Mouse (Mus musculus) cerebellum, postnatal 10 days (tissue): ENCODE measurements around the gene Atg10.

ENCODE experiments used
- DNase-seq, 2 experiments: peaks; one replicate each; pipeline ENCODE4 v3.0.0; 2021; ENCODE audit warnings: mixed read lengths in 2 of 2

Atg10 gene

GRCm38 (mm10) chr13:90995034-90995629 lies 228.6 kb downstream of the Atg10 start:
- DNase-seq: no peak

DNA sequence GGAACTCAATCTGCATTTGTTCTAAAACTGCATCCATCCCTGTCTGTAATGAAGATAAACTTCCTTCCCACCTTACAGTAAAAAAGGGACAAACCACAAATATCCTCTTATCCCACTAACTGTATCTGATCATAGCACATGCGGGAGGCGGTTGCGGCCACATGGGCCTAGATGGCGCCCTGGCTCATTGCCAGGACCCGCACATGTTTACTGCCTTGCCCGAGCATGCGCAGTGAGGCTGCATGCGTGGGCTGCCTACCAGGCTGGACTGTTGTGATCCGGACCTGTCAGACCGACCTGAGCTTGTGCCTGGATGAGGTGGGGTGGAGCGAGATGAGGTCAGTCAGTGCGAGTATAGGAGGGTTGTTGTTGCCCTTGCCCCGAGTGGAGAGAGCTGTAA lies 230.2 kb downstream of the Atg10 start:
- peak; percentile 19 to 23 for DNase-seq

- no peak for DNase-seq
Observed at GRCm38 (mm10) chr13:90992948-90993347, 230.8 kb downstream of the Atg10 start.

GRCm38 (mm10) chr13:90988226-90988625 lies 235.5 kb downstream of the Atg10 start:
- DNase-seq: no peak

GRCm38 (mm10) chr13:90985417-90985816 lies 238.4 kb downstream of the Atg10 start:
- DNase-seq: no peak

GRCm38 (mm10) chr13:90984073-90984472 lies 239.7 kb downstream of the Atg10 start:
- no peak for DNase-seq

DNA sequence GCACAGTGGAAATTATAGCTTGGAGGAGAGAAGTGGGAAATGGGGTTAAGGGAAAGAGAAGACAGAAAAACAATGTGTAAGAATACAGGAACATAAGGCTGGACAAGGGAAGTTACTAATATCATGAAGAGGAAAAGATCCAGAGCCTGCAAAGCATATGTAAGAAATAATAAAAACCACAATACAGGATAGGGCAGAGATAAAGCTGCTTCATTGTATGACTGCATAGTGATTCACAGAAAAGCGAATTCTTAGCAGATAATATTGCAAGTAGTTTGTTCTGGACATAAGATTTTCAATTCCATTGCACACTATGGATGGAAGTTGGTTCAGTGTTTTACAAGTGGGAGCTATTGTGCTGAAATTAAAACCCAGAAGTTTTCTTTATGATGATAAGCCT lies 242.0 kb downstream of the Atg10 start:
- DNase-seq: no peak

GRCm38 (mm10) chr13:90980878-90981674 lies 242.7 kb downstream of the Atg10 start:
- no peak for DNase-seq

GRCm38 (mm10) chr13:90977057-90977456 lies 246.7 kb downstream of the Atg10 start:
- peak; percentile 9 for DNase-seq

DNA sequence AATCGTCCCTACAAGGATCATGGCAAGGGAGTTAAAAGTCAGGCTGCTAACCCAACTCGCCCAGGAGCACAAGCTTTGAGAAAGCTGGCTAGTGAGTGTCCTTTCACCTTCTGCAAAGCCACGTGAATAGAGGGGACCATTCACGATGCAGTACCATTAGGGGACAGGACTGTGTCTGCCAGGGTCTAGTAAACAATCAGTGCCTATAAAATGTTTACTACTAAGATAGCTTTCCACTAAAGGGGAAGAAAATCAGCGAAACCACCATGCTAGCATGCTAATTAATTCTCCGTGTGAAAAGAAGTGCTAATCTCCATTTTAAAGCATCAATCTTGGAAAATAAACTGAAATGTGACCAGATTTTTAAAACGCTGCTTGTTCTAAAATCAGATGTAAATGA lies 250.4 kb downstream of the Atg10 start:
- no peak for DNase-seq

- DNase-seq: no peak
Observed at GRCm38 (mm10) chr13:90970259-90971017, 253.3 kb downstream of the Atg10 start.

GRCm38 (mm10) chr13:90968940-90969339 lies 254.8 kb downstream of the Atg10 start:
- DNase-seq: no peak

DNA sequence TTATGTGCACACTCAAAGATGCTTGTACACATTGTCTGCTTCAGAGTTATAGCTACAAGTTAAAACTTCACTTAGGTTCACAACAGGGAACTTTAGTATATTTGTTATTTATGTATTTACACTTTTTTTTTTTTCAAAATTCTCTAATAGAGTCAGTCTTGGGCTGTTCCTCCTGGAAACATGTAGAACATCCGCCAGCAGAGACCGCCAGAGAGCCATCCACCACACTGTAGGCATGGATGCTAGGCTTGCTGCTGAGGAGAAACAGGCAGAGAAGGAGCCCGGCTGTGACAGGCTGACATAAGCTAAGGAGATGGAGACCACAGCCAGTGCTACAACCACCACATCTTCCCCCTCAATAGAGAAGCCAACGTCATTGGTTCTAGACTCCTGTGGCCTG lies 256.3 kb downstream of the Atg10 start:
- DNase-seq: peak; percentile 91 to 92

DNA sequence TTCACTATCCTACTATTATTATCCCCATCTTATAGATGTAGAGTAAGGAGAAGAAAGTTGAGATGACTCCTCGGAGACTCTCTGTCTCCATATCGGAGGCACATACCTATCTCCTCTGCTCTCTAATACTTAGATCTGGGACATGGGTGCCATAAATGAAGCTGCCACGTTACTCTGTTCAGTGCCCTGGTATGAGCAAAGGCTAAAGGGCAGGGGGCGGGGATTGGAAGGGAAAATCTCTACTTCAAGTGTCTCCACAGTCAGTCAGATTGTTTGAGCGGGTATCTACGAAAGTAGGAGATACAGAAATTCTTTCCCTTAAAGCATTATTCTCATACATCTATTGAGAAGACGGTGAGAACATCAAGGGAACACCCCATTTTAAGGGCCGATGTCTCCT lies 257.8 kb downstream of the Atg10 start:
- DNase-seq: no peak

DNA sequence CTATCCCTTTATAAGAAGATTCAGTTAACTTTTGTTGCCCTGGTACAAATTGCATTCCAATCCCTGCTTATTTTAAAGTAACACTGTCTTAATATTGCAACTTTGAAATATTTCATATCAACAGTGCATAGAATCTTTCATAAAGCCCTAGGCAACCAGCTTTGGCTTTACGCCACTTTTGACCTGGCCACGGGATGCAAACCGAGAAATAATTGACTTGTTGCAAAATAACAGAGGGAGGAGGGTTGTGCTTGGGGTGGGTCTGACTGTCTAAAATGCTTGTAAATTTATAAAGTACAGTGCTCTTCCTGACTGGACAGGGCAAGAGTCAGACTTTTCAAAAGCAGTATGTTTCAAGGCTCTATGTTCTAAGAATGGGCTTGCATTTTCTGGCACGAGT lies 259.3 kb downstream of the Atg10 start:
- DNase-seq: no peak

DNA sequence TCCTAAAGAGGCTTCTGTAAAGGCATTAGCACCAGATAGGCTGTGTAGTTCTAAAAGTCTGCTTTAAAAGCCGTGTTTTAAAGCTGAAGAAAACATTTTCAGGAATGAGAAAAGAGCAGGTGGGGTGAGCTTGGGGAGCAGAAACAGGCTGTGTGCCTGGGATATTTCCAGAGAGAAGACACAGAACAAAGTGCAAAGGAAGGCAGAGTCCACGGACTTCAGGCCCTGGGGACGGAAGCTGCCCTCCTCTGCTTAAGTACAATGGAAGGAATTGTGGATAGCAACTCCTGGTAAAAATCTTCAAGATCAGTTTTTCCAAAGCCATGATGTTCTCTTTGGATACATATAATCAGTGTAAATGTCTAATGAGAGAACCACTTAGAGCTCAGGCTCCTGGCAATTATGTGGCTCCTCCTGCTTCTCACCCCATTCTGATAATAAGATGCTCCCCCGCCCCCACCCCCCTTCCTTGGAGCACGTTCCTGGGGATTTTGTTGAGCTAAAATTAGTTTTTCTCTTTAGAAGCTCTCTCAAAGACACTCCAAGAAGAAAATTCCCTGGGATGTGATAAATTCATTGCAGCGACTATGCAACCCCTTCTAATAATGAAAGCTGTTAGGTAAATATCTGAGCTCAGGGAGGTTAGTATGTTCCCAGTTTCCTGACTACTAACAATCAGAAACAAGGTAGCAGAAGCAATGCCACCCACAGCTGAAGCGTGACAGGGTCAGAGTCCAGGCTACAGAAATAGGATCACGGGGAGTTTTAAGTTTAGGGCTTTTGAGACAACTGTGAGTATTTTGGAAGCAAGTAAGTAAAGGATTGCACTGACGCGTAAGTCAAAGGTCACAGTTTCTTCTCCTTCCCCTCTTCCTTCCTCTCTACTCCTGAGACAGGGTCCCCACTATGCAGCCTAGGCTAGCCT lies 260.7 kb downstream of the Atg10 start:
- no peak for DNase-seq

DNA sequence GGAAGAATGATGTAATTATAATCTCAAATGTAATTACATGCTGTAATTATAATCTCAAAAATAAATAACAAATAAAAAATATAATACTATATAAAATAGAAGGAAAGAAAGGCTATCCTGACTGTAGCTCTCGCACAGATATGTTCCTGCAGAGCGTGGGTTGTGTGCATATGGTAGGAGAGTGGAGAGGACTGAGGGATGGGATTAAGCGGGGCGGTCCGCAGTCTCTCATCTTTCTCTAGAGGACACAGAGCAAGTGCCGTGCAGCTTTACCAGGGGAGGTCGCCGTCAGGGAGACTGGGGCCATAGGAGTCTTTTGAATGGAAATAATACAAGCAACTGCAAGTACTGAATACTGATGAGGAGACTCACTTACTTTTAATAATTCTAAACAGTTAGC lies 263.2 kb downstream of the Atg10 start:
- DNase-seq: no peak

DNA sequence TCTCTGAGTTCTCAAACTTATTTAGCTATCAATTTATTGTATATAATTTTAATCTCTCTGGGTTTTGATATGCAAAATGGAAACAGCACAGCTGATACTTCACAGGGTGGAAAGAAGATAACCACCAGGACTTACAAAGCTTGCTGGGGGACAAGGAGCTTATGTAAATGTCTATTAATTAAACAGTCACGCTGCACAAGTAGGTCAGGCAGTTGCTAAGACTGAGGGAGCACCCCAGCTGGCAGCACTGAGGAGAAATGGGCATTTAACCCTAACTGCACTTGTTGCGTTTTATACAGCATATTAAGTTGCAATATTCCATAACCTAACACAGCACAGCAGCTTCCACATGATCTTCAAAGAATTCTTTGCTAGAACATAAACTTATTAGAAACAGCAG lies 264.9 kb downstream of the Atg10 start:
- no peak for DNase-seq

DNA sequence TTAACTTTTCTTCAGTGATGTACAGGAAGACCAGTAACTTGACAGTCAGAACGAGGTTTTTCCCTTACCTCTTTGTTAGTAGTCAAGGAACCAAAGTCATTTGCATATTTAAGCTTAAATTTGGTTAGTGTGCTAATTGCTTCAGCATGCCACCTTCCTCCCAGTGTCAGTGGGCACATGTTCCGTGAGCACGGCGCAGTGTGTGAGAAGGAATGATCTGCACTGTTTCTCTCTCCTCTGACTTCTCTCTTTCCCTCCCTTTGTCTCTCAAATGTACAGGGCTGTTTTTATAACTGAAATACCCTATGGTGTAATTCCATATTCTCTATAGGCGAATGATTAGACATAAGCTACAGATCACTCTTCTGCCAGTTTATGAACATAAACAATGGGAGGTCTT lies 284.2 kb downstream of the Atg10 start:
- no peak for DNase-seq

DNA sequence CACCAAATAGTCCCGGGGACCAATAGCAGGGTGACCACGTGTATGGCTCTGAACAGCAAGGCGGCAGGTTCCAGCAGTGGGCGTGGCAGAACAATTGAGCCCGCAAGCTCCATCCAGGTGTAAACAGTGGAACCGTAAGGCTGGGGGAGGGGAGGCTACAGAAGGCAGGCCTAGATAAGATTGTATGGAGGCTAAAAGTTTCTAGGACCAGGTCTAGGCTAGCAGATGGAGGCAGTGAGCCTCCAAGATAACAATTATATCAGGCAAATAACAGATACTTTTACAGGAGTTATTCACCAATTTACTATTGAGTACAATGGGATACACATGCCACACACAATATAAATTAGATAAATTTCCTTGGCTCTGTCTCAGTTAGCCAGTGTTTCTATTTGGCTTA lies 284.6 kb downstream of the Atg10 start:
- no peak for DNase-seq

DNA sequence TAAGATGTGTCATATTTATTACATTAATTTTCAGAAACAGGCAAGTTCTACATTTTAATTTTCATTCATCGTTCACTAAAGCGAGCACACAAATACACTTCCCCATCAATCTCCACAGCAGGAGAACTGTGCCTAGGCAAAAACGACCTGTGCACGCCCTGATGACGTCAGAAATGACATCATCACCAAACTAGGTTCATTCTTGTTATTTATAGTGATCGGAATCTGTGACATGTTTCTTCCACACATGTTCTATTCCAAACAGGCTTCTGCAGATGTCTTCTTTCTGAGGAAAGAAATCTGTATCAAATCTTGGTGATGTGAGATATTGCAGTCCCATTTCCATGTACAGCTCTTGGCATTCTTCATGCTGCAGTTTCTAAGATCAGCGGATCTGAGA lies 287.9 kb downstream of the Atg10 start:
- DNase-seq: no peak

DNA sequence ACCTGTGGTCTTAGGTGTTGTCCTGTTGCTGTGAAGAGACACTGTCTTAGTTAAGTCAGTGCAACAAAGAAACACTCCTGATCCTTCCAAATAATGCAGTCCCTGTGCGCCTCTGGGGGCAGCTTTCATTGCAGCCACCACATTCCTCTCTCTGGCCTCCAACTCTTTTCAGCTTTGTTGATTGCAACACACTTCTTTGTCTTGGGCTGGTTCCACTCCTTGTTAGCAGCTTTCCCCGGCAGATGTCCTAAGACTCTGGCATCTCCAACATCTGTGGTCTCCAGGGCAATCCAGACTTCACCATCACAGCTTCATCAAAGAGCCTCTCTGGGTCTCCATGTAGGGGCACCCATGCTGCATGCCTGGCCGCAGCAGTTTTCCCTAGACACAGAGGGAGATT lies 290.5 kb downstream of the Atg10 start:
- DNase-seq: no peak

DNA sequence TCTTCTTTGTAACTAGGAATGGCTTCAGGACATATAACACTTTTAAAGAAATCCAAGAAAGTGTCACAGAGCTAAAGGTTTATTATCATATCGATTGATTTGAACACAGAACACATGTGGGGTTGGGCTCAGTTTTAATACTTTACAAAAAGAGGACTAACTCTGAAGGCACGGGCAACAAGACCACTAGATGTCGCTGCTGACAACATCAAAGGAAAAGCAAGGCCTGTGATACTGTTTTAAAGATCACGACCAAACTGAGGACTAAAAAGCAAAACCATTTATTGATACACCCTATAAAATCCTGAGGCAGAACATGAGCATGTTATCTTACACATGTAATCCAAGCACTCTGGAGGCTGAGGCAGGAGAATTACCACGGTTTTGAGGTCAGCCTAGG lies 293.9 kb downstream of the Atg10 start:
- peak; percentile 81 to 89 for DNase-seq
